Mouse (Mus musculus): ENCODE data around the gene Limk2. TPM values are rescaled to one million over a fixed set of nuclear protein-coding genes. Genes with fewer than 3 reads are reported as not detected.

The Limk2 gene
- total and polyA plus RNA-seq, 2 experiments from 2014 or later = 113 to 206 TPM

DNA sequence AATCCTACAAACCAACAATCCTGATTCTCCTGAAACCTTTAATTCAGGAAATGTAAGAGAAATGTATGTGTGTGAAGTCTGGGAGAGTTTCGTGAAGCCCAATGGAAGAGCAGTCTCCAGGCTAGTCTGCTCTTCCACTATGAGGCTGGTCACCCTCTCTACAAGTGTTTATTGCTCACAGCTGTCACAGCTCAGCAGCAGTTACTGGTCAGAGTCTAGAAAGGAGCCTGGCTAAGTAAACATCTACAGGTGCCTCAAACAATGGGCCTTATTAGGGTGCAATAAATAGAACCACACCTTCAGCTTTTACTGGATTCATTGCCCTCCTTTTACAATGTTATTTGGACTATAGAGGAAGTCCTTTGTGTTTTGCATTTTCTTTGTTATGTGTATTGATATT is 10.7 kb downstream of the Limk2 start:
- no peaks in the 10 kb centered on the region for H3K36me3 ChIP-seq (ENCODE audit: insufficient read depth, low read length)
- H3K9ac ChIP-seq (replicated peaks; ENCODE audit: low read length) = no peak overlapping the region
- no peaks in the 10 kb centered on the region for H3K27me3 ChIP-seq (ENCODE audit: insufficient read depth, low read length)
- DNase-seq (ENCODE audit: low spot score) (no peak), ATAC-seq (no peak)
- no peaks in the 10 kb centered on the region for H3K9me3 ChIP-seq (ENCODE audit: low read length)
- no peak for TF ChIP-seq CTCF (IDR thresholded peaks at IDR 0.05; ENCODE audit: low read depth)
- H3K27ac ChIP-seq = no peak overlapping the region
- H3K4me3 ChIP-seq (ENCODE audit: low read length) = no peak overlapping the region
- 94% methylated on average over 1 of the region's 1 CpGs for WGBS
- H3K4me2 ChIP-seq (ENCODE audit: low read depth, low read length) = no peak overlapping the region
- 0 out of 2 replicates have a peak, but pooled peaks cover 4% of the 10 kb centered on the region for H3K4me1 ChIP-seq (ENCODE audit: insufficient read depth, low read length)

DNA sequence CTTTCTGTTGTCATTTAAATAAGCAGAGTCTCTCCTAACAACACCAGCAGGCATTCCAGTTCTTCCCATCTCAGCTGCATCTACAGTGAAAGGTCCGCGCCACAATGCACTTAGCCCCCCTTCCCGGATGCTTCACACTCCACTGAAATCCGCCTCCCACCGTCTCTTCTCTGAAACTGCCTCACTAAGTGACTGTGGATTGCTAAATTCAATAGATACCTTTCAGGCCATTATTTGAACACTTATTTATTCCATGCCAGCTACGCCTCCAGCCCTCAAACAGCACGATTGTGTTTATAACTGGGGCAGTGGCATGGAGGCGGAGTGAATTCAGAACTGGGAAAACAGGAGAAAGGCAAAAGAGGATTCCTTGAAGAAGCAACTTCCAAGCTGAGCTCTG is 12.4 kb downstream of the Limk2 start:
- DNase-seq (ENCODE audit: low spot score) = peak; percentile 62
- no peak for TF ChIP-seq CTCF (IDR thresholded peaks at IDR 0.05; ENCODE audit: low read depth)
- WGBS = 24% methylated on average over 8 of the region's 8 CpGs

DNA sequence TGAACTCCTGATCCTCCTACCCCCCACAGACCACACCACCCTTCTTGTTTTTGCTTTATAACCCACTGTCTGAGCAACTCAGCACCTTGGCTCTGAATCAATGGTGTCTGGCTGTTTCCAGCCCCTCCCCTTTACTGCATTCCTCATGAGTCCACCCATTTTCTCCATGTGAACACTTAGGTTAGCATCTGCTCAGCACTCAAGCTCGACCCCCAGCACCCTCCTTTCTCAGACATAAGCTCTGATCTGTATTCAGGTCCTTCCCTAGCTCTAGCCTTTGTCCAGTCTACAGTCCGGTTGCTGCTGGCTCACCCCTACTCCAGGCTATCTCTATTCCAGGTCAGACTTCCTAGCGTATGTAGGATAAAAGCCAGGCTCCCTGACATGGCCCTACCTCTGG is 12.9 kb downstream of the Limk2 start:
- TF ChIP-seq CTCF (IDR thresholded peaks at IDR 0.05; ENCODE audit: low read depth) = no peak
- H3K36me3 ChIP-seq (ENCODE audit: insufficient read depth, low read length) = no peaks in the 10 kb centered on the region
- DNase-seq (ENCODE audit: low spot score) (peak; percentile 37), ATAC-seq (peak; percentile 76; the same call in 1 of the 2 replicates)
- no peaks in the 10 kb centered on the region for H3K27me3 ChIP-seq (ENCODE audit: insufficient read depth, low read length)
- no peak overlapping the region for H3K4me3 ChIP-seq (ENCODE audit: low read length)
- H3K9ac ChIP-seq (replicated peaks; ENCODE audit: low read length) = no peak overlapping the region
- 0 out of 2 replicates have a peak, but pooled peaks cover 4% of the 10 kb centered on the region for H3K4me1 ChIP-seq (ENCODE audit: insufficient read depth, low read length)
- H3K4me2 ChIP-seq (ENCODE audit: low read depth, low read length) = no peak overlapping the region
- peak overlapping the region; percentile 73 for H3K27ac ChIP-seq
- H3K9me3 ChIP-seq (ENCODE audit: low read length) = no peaks in the 10 kb centered on the region
- WGBS = 24% methylated on average over 3 of the region's 3 CpGs

More for the DNA sequence above, 12.4 kb downstream of the Limk2 start:
- no peaks in the 10 kb centered on the region for H3K36me3 ChIP-seq (ENCODE audit: insufficient read depth, low read length)
- H3K9me3 ChIP-seq (ENCODE audit: low read length) = no peaks in the 10 kb centered on the region
- H3K4me3 ChIP-seq (ENCODE audit: low read length) = no peak overlapping the region
- H3K4me1 ChIP-seq (ENCODE audit: insufficient read depth, low read length) = 0 out of 2 replicates have a peak, but pooled peaks cover 4% of the 10 kb centered on the region
- no peak overlapping the region for H3K4me2 ChIP-seq (ENCODE audit: low read depth, low read length)
- H3K27me3 ChIP-seq (ENCODE audit: insufficient read depth, low read length) = no peaks in the 10 kb centered on the region
- peak; percentile 82 for ATAC-seq
- H3K27ac ChIP-seq = peak overlapping the region; percentile 73
- H3K9ac ChIP-seq (replicated peaks; ENCODE audit: low read length) = 0 out of 2 replicates have a peak overlapping the region, but pooled peaks have one; percentile 13

DNA sequence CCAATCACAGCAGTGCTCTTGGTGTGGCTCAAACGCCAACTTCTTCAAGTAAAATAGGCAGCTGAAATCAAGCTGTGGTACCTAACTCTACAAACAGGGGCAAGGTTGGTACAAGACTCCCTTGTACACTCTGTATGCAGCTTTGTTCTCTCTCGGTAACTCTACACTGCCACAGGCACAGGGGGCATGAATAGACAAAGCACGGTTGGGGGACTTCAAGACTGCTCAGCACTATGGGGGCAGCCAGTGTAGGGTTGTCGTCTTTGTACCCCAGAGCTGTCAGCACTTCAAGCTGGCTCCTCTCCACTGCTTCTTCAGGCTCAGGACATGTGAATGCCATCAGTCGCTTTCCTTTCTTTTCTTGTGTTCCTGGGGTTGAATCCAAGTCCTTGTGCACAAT is 14.5 kb downstream of the Limk2 start:
- peak; percentile 4; the same call in 1 of the 2 replicates for TF ChIP-seq CTCF (IDR thresholded peaks at IDR 0.05; ENCODE audit: low read depth)
- H3K9me3 ChIP-seq (ENCODE audit: low read length) = no peaks in the 10 kb centered on the region
- no peaks in the 10 kb centered on the region for H3K36me3 ChIP-seq (ENCODE audit: insufficient read depth, low read length)
- no peak overlapping the region for H3K9ac ChIP-seq (replicated peaks; ENCODE audit: low read length)
- no peak overlapping the region for H3K4me3 ChIP-seq (ENCODE audit: low read length)
- DNase-seq (ENCODE audit: low spot score) (peak; percentile 46), ATAC-seq (peak; percentile 72)
- WGBS = 36% methylated on average over 5 of the region's 5 CpGs
- H3K27me3 ChIP-seq (ENCODE audit: insufficient read depth, low read length) = no peaks in the 10 kb centered on the region
- H3K4me1 ChIP-seq (ENCODE audit: insufficient read depth, low read length) = 0 out of 2 replicates have a peak, but pooled peaks cover 4% of the 10 kb centered on the region
- no peak overlapping the region for H3K4me2 ChIP-seq (ENCODE audit: low read depth, low read length)
- peak overlapping the region; percentile 43 for H3K27ac ChIP-seq

DNA sequence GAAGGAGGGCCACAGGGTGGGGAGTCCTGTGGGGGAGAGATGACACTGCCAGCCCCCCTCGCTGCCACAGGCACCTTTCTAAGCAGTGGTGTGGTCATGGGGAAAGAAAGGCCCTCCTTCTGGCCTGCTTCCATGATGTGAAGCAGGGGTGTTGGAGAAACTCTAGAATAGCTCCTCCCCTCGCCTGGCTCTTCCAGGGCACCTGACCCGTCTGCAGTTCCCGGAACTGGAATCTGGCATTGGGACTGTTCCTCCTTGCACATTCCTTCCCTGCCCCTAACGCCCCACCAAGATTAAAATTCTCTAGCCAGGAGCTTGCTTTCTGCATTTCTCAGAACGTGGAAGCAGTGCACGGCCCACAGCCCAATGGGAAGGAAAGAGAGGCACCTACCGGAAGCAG is 16.5 kb downstream of the Limk2 start:
- Histone ChIP-seq H3K4me1 (ENCODE audit: insufficient read depth, low read length) (0 out of 2 replicates have a peak, but pooled peaks cover 4% of the 10 kb centered on the region), H3K27ac (no peak overlapping the region), H3K9me3 (ENCODE audit: low read length) (no peaks in the 10 kb centered on the region), H3K9ac (replicated peaks; ENCODE audit: low read length) (no peak overlapping the region), H3K36me3 (ENCODE audit: insufficient read depth, low read length) (no peaks in the 10 kb centered on the region), H3K4me2 (ENCODE audit: low read depth, low read length) (no peak overlapping the region), H3K4me3 (ENCODE audit: low read length) (no peak overlapping the region), H3K27me3 (ENCODE audit: insufficient read depth, low read length) (no peaks in the 10 kb centered on the region)
- DNase-seq (ENCODE audit: low spot score) (no peak), ATAC-seq (no peak)
- WGBS = 71% methylated on average over 8 of the region's 8 CpGs
- no peak for TF ChIP-seq CTCF (IDR thresholded peaks at IDR 0.05; ENCODE audit: low read depth)

DNA sequence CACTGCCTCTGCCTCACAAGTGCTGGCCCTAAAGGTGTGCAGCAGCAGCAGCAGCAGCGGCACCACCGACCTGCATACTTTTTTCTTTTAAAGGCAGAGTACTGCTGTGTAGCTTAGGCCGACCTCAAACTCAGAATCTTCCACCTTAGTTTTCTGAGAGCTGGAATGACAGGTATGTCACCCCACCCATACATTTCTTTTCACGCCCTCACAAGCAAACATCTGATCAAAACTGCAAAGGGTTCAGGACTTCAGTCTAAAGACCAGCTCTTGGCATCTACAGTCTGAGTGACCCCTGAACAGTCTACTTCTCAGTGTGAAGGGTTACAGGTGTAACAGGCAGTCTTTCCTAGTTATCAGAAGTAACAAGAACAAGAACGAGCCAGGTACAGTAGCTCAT is 18.2 kb downstream of the Limk2 start:
- TF ChIP-seq CTCF (IDR thresholded peaks at IDR 0.05; ENCODE audit: low read depth) = no peak
- H3K9ac ChIP-seq (replicated peaks; ENCODE audit: low read length) = no peak overlapping the region
- ATAC-seq = no peak
- H3K27ac ChIP-seq = no peak overlapping the region
- no peaks in the 10 kb centered on the region for H3K36me3 ChIP-seq (ENCODE audit: insufficient read depth, low read length)
- H3K4me3 ChIP-seq (ENCODE audit: low read length) = no peak overlapping the region
- WGBS = 91% methylated on average over 5 of the region's 5 CpGs
- H3K9me3 ChIP-seq (ENCODE audit: low read length) = no peaks in the 10 kb centered on the region
- no peak for DNase-seq (ENCODE audit: low spot score)
- H3K27me3 ChIP-seq (ENCODE audit: insufficient read depth, low read length) = no peaks in the 10 kb centered on the region
- no peaks in the 10 kb centered on the region for H3K4me1 ChIP-seq (ENCODE audit: insufficient read depth, low read length)
- no peak overlapping the region for H3K4me2 ChIP-seq (ENCODE audit: low read depth, low read length)

DNA sequence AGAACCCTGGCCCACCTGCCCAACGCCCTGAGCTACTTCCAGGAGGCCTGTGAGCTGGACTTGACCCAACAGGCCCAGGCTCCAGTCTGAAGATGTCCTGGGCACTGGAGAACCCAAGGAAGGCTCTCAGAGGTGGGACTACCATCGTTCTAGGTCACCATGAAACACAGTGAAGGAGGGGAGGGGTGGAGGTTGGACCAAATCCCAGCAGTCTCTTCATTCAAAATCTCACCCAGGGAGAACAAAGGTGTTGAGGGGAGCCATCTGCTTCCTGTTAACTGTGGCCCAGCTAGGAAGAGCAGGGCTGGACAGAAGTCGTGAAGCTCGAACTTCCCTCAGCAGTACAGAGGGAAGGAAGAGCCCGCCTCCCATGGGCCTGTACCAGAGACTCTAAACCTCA is 19.0 kb downstream of the Limk2 start:
- H3K4me2 ChIP-seq (ENCODE audit: low read depth, low read length) = no peak overlapping the region
- no peak for ATAC-seq
- no peaks in the 10 kb centered on the region for H3K9me3 ChIP-seq (ENCODE audit: low read length)
- no peak overlapping the region for H3K9ac ChIP-seq (replicated peaks; ENCODE audit: low read length)
- DNase-seq (ENCODE audit: low spot score) = no peak
- no peak overlapping the region for H3K27ac ChIP-seq
- no peak for TF ChIP-seq CTCF (IDR thresholded peaks at IDR 0.05; ENCODE audit: low read depth)
- H3K36me3 ChIP-seq (ENCODE audit: insufficient read depth, low read length) = no peaks in the 10 kb centered on the region
- H3K27me3 ChIP-seq (ENCODE audit: insufficient read depth, low read length) = no peaks in the 10 kb centered on the region
- H3K4me3 ChIP-seq (ENCODE audit: low read length) = no peak overlapping the region
- 72% methylated on average over 5 of the region's 5 CpGs for WGBS
- no peaks in the 10 kb centered on the region for H3K4me1 ChIP-seq (ENCODE audit: insufficient read depth, low read length)
